Mouse (Mus musculus): ENCODE data around the gene Map4k2. TPM values are rescaled to one million over a fixed set of nuclear protein-coding genes. Genes with fewer than 3 reads are reported as not detected.
A peak's percentile ranks its signal among the peaks of the same experiment; 100 is the strongest.

The Map4k2 gene
- total RNA-seq, 2 experiments from 2014 or later: 31.1 to 40.1 TPM

- no peak for DNase-seq (ENCODE audit: low spot score in 2 of 2)
These were observed 34.7 kb downstream of the Map4k2 start for GRCm38 (mm10) chr19:6375423-6376254.

- no peak for DNase-seq (ENCODE audit: low spot score in 2 of 2)
These were observed 35.3 kb downstream of the Map4k2 start for GRCm38 (mm10) chr19:6376255-6376564.

GRCm38 (mm10) chr19:6376643-6377042 is 35.7 kb downstream of the Map4k2 start:
- no peak for DNase-seq (ENCODE audit: low spot score in 2 of 2)

GRCm38 (mm10) chr19:6377327-6378040 is 36.5 kb downstream of the Map4k2 start:
- no peak for DNase-seq (ENCODE audit: low spot score in 2 of 2)

GRCm38 (mm10) chr19:6380411-6381166 is 39.7 kb downstream of the Map4k2 start:
- no peak for DNase-seq (ENCODE audit: low spot score in 2 of 2)

- DNase-seq (ENCODE audit: low spot score in 2 of 2): no peak
These were observed 40.3 kb downstream of the Map4k2 start for GRCm38 (mm10) chr19:6381238-6381637.

- no peak for DNase-seq (ENCODE audit: low spot score in 2 of 2)
These were observed 41.5 kb downstream of the Map4k2 start for GRCm38 (mm10) chr19:6382323-6382924.

- DNase-seq (ENCODE audit: low spot score in 2 of 2): no peak
These were observed 42.5 kb downstream of the Map4k2 start for GRCm38 (mm10) chr19:6383470-6383869.

GRCm38 (mm10) chr19:6384128-6384527 is 43.2 kb downstream of the Map4k2 start, which contains the start of gene Pygm:
Pygm (plus strand) TSS chr19:6384399.
- DNase-seq (ENCODE audit: low spot score in 2 of 2): no peak

GRCm38 (mm10) chr19:6384954-6385353 is 44.0 kb downstream of the Map4k2 start:
- DNase-seq (ENCODE audit: low spot score in 2 of 2): peak in 1 of 2 experiments; percentile 54

- no peak for DNase-seq (ENCODE audit: low spot score in 2 of 2)
These were observed 44.5 kb downstream of the Map4k2 start for GRCm38 (mm10) chr19:6385419-6385818.

GRCm38 (mm10) chr19:6385821-6386220 is 44.9 kb downstream of the Map4k2 start:
- no peak for DNase-seq (ENCODE audit: low spot score in 2 of 2)

GRCm38 (mm10) chr19:6386234-6386633 is 45.3 kb downstream of the Map4k2 start:
- DNase-seq (ENCODE audit: low spot score in 2 of 2): no peak

GRCm38 (mm10) chr19:6388006-6388405 is 47.1 kb downstream of the Map4k2 start:
- DNase-seq (ENCODE audit: low spot score in 2 of 2): no peak

- peak in 1 of 2 experiments; percentile 21 for DNase-seq (ENCODE audit: low spot score in 2 of 2)
These were observed 48.9 kb downstream of the Map4k2 start for GRCm38 (mm10) chr19:6389803-6390202.

GRCm38 (mm10) chr19:6390251-6390650 is 49.3 kb downstream of the Map4k2 start:
- no peak for DNase-seq (ENCODE audit: low spot score in 2 of 2)

- DNase-seq (ENCODE audit: low spot score in 2 of 2): no peak
These were observed 51.9 kb downstream of the Map4k2 start for GRCm38 (mm10) chr19:6392743-6393393.

- DNase-seq (ENCODE audit: low spot score in 2 of 2): no peak
These were observed 52.7 kb downstream of the Map4k2 start for GRCm38 (mm10) chr19:6393637-6394036.

GRCm38 (mm10) chr19:6396237-6396636 is 55.3 kb downstream of the Map4k2 start:
- DNase-seq (ENCODE audit: low spot score in 2 of 2): no peak

GRCm38 (mm10) chr19:6397582-6398249 is 56.8 kb downstream of the Map4k2 start:
- DNase-seq (ENCODE audit: low spot score in 2 of 2): peak in 1 of 2 experiments; percentile 22
